Mouse (Mus musculus): ENCODE data around the gene Ace2. TPM values are rescaled to one million over a fixed set of nuclear protein-coding genes. Genes with fewer than 3 reads are reported as not detected.

Gene Ace2
- total and polyA plus RNA-seq, 3 experiments: not detected

GRCm38 (mm10) chrX:164133531-164133930, 5.6 kb upstream of the Ace2 start:
- no peaks in the 10 kb centered on the region for H3K9me3 ChIP-seq (replicated peaks; ENCODE audit: insufficient read depth, low read length)
- DNase-seq (ENCODE audit: low read depth, low spot score): no peak
- peaks cover 0 to 3% of the 10 kb centered on the region in 2 experiments; a peak in 2 of 4 replicates for H3K27me3 ChIP-seq (ENCODE audit: control insufficient read depth in 1 of 2, insufficient read depth in 2 of 2, low read length in 2 of 2)
- no peak for TF ChIP-seq MAZ (IDR thresholded peaks at IDR 0.05; ENCODE audit: low read depth, low read length)
- no peak for TF ChIP-seq EP300 (IDR thresholded peaks at IDR 0.05; ENCODE audit: low read depth in 1 of 2, low read length in 2 of 2)
- TF ChIP-seq MXI1 (IDR thresholded peaks at IDR 0.05; ENCODE audit: low read depth, low read length): no peak
- no peak for TF ChIP-seq USF1 (IDR thresholded peaks at IDR 0.05; ENCODE audit: low read depth, low read length)
- no peak for TF ChIP-seq MYC (IDR thresholded peaks at IDR 0.05; ENCODE audit: low read depth, low read length)
- TF ChIP-seq ZMIZ1 (IDR thresholded peaks at IDR 0.05; ENCODE audit: low read depth, low read length): no peak
- TF ChIP-seq GATA1 (IDR thresholded peaks at IDR 0.05; ENCODE audit: low read depth, low read length): no peak
- TF ChIP-seq SMC3 (IDR thresholded peaks at IDR 0.05; ENCODE audit: low read depth, low read length): no peak
- TF ChIP-seq CHD2 (IDR thresholded peaks at IDR 0.05; ENCODE audit: low read length): no peak
- H3K27ac ChIP-seq (ENCODE audit: control insufficient read depth, low read depth, low read length): no peak overlapping the region
- H3K36me3 ChIP-seq (ENCODE audit: control insufficient read depth in 1 of 2, insufficient read depth in 2 of 2, low read length in 2 of 2): no peaks in the 10 kb centered on the region
- H3K9ac ChIP-seq (ENCODE audit: control insufficient read depth, low read depth, low read length, poor library complexity, severe bottlenecking): no peak overlapping the region
- H3K4me1 ChIP-seq (ENCODE audit: control insufficient read depth in 1 of 2, insufficient read depth in 2 of 2, low read length in 2 of 2): no peaks in the 10 kb centered on the region
- H3K4me3 ChIP-seq (ENCODE audit: control insufficient read depth in 1 of 2, insufficient read depth in 1 of 2, low read depth in 2 of 2, low read length in 2 of 2): no peak overlapping the region
- H3K79me2 ChIP-seq (ENCODE audit: control insufficient read depth, insufficient read depth, low read length, poor library complexity): no peaks in the 10 kb centered on the region

GRCm38 (mm10) chrX:164135304-164135818, 3.8 kb upstream of the Ace2 start:
- Histone ChIP-seq H3K9ac (ENCODE audit: control insufficient read depth, low read depth, low read length, poor library complexity, severe bottlenecking) (no peak overlapping the region), H3K9me3 (replicated peaks; ENCODE audit: insufficient read depth, low read length) (no peaks in the 10 kb centered on the region)
- TF ChIP-seq CTCF (IDR thresholded peaks at IDR 0.05 in 2 of 3, conservative IDR thresholded peaks at IDR 0.05 in 1 of 3; ENCODE audit: control insufficient read depth in 1 of 3, insufficient read depth in 1 of 3, low read depth in 2 of 3, low read length in 3 of 3, poor library complexity in 1 of 3, severe bottlenecking in 1 of 3): no peak

GRCm38 (mm10) chrX:164145463-164146250, 6.5 kb downstream of the Ace2 start:
- H3K9ac ChIP-seq (ENCODE audit: control insufficient read depth, low read depth, low read length, poor library complexity, severe bottlenecking): no peak overlapping the region
- no peak for TF ChIP-seq JUND (IDR thresholded peaks at IDR 0.05; ENCODE audit: low read depth, low read length)
- peak; percentile 96 for TF ChIP-seq GATA1 (IDR thresholded peaks at IDR 0.05; ENCODE audit: low read depth, low read length)
- TF ChIP-seq TAL1 (IDR thresholded peaks at IDR 0.05; ENCODE audit: low read length): peak; percentile 90
- TF ChIP-seq BHLHE40 (IDR thresholded peaks at IDR 0.05; ENCODE audit: borderline replicate concordance, low read depth, low read length): peak; percentile 70; the same call in 1 of the 2 replicates
- 0 out of 2 replicates have a peak, but pooled peaks have one; percentile 30 for TF ChIP-seq HCFC1 (IDR thresholded peaks at IDR 0.05; ENCODE audit: low read depth, low read length)
- no peak for TF ChIP-seq GABPA (IDR thresholded peaks at IDR 0.05; ENCODE audit: low read depth, low read length)
- no peak for TF ChIP-seq E2F4 (IDR thresholded peaks at IDR 0.05; ENCODE audit: borderline replicate concordance, low read depth, low read length)
- TF ChIP-seq ETS1 (IDR thresholded peaks at IDR 0.05; ENCODE audit: low read depth, low read length): peak; percentile 93
- TF ChIP-seq MXI1 (IDR thresholded peaks at IDR 0.05; ENCODE audit: low read depth, low read length): peak; percentile 88
- peak; percentile 94 to 95 for TF ChIP-seq EP300 (IDR thresholded peaks at IDR 0.05; ENCODE audit: low read depth in 1 of 2, low read length in 2 of 2)
- TF ChIP-seq RAD21 (IDR thresholded peaks at IDR 0.05; ENCODE audit: low read depth, low read length): no peak
- no peak for TF ChIP-seq KAT2A (conservative IDR thresholded peaks at IDR 0.05; ENCODE audit: low read depth, low read length)
- TF ChIP-seq MYB (IDR thresholded peaks at IDR 0.05; ENCODE audit: low read depth, low read length): peak; percentile 67
- no peak for TF ChIP-seq USF1 (IDR thresholded peaks at IDR 0.05; ENCODE audit: low read depth, low read length)
- TF ChIP-seq CHD2 (IDR thresholded peaks at IDR 0.05; ENCODE audit: low read length): no peak
- TF ChIP-seq RCOR1 (IDR thresholded peaks at IDR 0.05; ENCODE audit: low read depth, low read length): peak; percentile 91
- TF ChIP-seq USF2 (IDR thresholded peaks at IDR 0.05; ENCODE audit: borderline replicate concordance in 1 of 2, insufficient read depth in 1 of 2, low read depth in 1 of 2, low read length in 2 of 2): no peak
- peak; percentile 72 for TF ChIP-seq MAX (IDR thresholded peaks at IDR 0.05; ENCODE audit: low read length)

More at GRCm38 (mm10) chrX:164135304-164135818, 3.8 kb upstream of the Ace2 start:
- Histone ChIP-seq H3K27ac (ENCODE audit: control insufficient read depth, low read depth, low read length) (no peak overlapping the region), H3K36me3 (ENCODE audit: control insufficient read depth in 1 of 2, insufficient read depth in 2 of 2, low read length in 2 of 2) (no peaks in the 10 kb centered on the region), H3K79me2 (ENCODE audit: control insufficient read depth, insufficient read depth, low read length, poor library complexity) (no peaks in the 10 kb centered on the region), H3K27me3 (ENCODE audit: control insufficient read depth in 1 of 2, insufficient read depth in 2 of 2, low read length in 2 of 2) (peaks cover 0 to 3% of the 10 kb centered on the region in 2 experiments; a peak in 2 of 4 replicates), H3K4me3 (ENCODE audit: control insufficient read depth in 1 of 2, insufficient read depth in 1 of 2, low read depth in 2 of 2, low read length in 2 of 2) (no peak overlapping the region), H3K4me1 (ENCODE audit: control insufficient read depth in 1 of 2, insufficient read depth in 2 of 2, low read length in 2 of 2) (no peaks in the 10 kb centered on the region)
- DNase-seq (ENCODE audit: low read depth, low spot score): no peak

More at GRCm38 (mm10) chrX:164145463-164146250, 6.5 kb downstream of the Ace2 start:
- H3K9me3 ChIP-seq (replicated peaks; ENCODE audit: insufficient read depth, low read length): no peaks in the 10 kb centered on the region
- no peaks in the 10 kb centered on the region for H3K79me2 ChIP-seq (ENCODE audit: control insufficient read depth, insufficient read depth, low read length, poor library complexity)
- H3K36me3 ChIP-seq (ENCODE audit: control insufficient read depth in 1 of 2, insufficient read depth in 2 of 2, low read length in 2 of 2): peaks cover 0 to 19% of the 10 kb centered on the region in 2 experiments; a peak in 2 of 4 replicates
- H3K4me1 ChIP-seq (ENCODE audit: control insufficient read depth in 1 of 2, insufficient read depth in 2 of 2, low read length in 2 of 2): peaks cover 4 to 8% of the 10 kb centered on the region in 2 experiments
- no peaks in the 10 kb centered on the region for H3K27me3 ChIP-seq (ENCODE audit: control insufficient read depth in 1 of 2, insufficient read depth in 2 of 2, low read length in 2 of 2)
- peak overlapping the region; percentile 5; the same call in 1 of the 2 replicates for H3K27ac ChIP-seq (ENCODE audit: control insufficient read depth, low read depth, low read length)
- H3K4me3 ChIP-seq (ENCODE audit: control insufficient read depth in 1 of 2, insufficient read depth in 1 of 2, low read depth in 2 of 2, low read length in 2 of 2): no peak overlapping the region
- DNase-seq (ENCODE audit: low read depth, low spot score): peak; percentile 74

Measured in MEL (cell line).